Mouse (Mus musculus) spleen, postnatal 36 days (tissue): ENCODE measurements around the gene Slc45a3.

Source experiments
- DNase-seq, 2 experiments: peaks; one replicate each; pipeline ENCODE4 v3.0.0; 2022; ENCODE audit warnings: low spot score in 2 of 2, mixed read lengths in 1 of 2

Gene Slc45a3

DNA sequence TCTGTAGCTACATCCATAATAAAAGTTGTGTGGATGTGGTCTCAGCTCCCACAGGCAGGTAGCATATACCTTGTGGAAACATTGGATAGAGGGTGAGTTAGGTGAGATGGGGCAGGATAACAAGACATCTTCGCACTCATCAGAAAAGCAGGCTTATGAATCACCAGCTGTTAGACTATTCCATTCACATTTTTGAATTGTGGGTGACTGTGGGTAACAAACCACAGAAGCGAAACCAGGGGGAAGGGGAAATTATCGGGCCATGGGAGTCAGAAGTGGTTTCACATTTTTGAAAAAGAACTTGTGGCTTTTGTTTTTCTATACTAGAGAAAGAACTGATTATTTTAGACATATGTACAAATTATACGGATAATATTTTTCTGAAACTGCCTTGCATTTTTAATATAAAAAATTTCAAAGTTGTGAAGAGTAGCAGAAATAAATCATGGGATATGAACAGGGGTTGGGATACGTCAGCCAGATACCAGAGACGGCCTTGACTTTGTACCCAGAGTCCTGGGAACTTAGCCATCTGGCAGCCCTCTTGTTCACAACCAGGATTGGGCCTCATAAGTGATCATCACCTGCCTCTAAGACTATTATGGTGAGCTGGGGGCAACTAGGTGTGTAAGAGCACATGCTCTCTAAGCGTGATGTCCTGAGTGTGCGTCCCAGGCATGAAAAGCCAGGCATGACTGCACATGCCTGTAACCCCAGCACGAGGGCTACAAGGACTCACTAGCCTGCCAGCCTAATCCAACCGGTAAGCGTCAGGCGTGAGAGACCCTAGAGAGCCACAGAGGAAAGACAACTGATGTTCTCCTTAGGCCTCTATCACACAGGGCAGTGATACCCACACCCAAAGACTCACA, 30.6 kb downstream of the Slc45a3 start:
- no peak for DNase-seq

DNA sequence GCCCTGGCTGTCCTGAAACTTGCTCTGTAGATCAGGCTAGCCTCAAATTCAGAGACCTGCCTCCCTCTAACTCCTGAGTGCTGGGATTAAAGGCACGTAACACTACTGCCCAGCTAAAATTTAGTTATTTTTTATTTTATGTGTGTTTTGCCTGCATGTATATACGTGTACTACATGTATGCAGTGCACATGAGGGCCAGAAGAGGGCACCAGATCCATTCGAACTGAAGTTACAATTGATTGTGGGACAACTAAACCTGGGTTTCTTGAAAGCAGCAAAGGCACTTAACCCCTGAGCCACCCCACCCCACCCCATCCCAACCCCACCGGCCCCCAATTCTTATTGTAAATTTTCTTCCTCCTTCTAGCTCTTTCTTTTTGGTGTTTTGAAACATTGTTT, 32.3 kb downstream of the Slc45a3 start:
- DNase-seq, result peak; percentile 54 to 72

- no peak for DNase-seq
These were observed 37.7 kb downstream of the Slc45a3 start for GRCm38 (mm10) chr1:132000506-132000905.

DNA sequence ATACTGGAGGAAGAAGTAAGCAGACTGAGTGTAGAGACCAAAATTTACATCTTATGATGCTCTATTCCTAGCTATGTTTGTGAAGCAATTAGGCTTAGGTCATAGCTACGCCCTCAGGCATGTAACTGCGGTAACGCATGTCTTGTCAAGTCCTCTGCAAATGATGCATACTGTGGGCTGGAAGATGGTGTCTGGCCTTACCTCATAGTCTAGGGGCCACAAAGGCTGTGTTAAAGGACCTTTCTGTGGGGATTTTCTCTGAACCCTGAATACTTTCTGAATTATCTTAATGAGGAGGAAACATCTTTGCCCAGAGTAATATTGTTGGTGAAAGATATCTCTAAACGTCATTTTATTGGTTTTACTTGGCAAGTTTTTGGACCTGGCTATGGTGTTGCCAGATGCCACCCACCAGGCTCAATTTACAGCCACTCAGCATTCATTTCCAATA, 39.1 kb downstream of the Slc45a3 start:
- no peak for DNase-seq

DNA sequence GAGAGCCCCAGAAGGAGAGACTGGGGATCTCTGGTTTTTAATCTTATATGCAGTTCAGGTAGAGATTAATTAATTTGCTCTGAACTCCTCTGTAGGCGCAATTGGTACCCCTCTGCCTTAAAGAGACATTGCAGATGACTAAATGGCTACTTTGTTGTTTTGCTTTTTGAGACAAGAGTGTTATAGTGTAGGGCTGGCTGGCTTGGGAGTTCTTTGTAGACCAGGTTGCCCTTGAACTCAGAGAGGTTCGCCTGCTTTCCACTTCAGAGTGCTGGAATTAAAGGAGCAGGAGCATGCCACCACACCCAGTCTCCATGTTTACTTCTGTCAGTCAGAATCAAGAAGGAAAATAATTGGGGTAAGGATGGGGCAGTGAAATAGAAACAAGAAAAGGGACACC, 40.3 kb downstream of the Slc45a3 start:
- DNase-seq, result no peak

DNA sequence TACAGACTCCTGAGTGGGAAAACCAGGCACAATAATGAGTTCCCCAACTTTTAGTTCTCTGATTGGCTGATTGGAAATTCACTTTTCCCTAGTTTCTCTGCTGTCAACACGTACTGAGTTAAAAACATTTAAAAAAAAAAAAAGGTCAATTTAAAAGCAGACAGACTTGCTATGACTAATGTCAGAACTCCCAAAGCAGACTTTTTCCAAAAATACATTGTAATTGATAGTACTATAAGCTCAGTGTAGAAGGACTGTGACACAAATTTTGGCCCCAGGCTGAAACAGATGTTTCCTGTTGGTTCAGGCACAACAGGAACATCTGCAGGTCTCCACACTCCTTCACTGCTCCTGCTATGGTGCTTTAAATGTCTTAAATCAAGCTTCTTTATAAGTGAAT, 41.0 kb downstream of the Slc45a3 start:
- no peak for DNase-seq

GRCm38 (mm10) chr1:132004574-132005180, 41.9 kb downstream of the Slc45a3 start:
- DNase-seq, result no peak

DNA sequence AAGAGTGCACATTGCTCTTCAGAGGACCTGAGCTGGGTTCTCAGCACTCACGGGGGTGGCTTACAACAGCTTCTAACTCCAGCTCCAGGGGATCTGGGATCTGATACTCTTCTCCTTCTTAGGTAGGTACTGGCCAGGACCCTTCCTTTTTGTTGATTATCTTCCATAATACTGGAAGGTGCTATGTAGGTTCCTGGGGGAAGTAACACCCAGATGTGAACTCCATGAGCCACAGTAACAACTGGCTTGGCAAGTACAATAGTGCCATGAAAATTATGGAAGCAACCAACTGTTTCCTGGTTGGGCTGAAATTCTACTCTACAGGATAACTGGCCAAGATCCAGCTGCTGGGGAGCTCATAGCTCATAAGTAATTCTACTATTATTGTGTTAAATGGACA, 42.7 kb downstream of the Slc45a3 start:
- DNase-seq, result no peak

DNA sequence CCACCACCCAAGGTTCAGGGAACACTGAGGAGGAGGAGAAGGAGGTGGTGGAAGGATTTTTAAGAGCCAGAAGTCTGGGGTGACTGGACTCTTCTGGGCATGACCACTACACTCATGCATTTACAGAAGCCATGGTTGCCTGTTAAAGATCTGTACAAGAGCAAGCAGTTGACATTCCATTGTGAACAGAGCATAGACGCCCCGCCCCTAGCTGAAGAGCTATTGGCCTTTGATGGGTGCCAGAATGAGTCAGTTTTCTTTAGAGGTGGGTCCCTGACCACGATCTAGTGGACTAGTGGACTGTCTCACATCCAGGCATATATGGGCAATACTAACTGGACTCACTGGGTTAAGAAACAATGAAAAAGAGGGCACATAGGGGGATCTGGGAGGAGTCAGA, 43.3 kb downstream of the Slc45a3 start:
- no peak for DNase-seq

DNA sequence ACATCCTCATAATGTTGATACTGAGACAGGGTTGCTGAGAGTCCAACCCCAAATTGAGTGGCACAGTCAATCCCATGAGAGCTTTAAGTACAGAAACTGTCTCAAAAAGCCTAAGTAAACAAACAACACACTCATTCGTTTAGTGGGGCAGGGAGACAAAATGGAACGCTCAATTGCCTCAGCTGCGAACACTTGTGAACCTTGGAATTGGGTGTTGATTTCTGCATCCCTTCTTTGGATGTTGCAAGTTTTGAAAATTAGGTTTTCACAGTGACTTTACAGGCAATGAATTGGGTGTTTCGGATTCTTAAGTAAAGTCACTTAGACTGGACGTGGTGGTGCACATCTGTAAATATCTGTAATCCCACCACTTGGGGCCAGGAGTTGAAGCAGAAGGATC, 44.0 kb downstream of the Slc45a3 start:
- no peak for DNase-seq

DNA sequence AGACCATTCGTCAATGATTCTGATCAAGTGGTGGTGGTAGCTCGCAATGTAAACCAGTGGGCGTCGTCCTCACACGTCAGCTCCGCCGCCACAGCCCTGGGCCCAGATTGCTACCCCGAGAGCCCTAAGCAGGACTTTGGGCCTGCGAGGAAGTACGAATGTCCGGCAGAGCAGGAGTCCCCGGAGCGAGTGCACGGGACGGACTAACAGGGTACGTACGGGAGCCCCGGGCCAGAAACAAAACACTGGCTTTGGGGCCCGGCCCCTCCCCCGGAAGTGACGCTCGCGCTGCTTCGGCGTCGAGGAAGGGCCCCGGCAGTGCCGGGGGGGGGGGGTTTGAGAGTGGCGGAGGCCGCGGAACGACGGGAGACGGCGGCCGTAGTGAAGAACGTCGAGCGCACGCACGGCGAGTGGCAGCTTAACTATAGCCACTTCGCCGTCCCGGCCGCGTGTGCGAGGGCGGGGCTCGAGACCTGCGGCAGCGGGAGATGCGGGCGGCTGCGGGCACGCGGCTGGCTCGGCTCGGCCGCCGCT, 44.6 kb downstream of the Slc45a3 start, which contains the start of gene Elk4:
Gene Elk4 (plus strand): TSS at position 326 of the 534 bp plus-strand sequence.
- peak; percentile 87 to 89 for DNase-seq

DNA sequence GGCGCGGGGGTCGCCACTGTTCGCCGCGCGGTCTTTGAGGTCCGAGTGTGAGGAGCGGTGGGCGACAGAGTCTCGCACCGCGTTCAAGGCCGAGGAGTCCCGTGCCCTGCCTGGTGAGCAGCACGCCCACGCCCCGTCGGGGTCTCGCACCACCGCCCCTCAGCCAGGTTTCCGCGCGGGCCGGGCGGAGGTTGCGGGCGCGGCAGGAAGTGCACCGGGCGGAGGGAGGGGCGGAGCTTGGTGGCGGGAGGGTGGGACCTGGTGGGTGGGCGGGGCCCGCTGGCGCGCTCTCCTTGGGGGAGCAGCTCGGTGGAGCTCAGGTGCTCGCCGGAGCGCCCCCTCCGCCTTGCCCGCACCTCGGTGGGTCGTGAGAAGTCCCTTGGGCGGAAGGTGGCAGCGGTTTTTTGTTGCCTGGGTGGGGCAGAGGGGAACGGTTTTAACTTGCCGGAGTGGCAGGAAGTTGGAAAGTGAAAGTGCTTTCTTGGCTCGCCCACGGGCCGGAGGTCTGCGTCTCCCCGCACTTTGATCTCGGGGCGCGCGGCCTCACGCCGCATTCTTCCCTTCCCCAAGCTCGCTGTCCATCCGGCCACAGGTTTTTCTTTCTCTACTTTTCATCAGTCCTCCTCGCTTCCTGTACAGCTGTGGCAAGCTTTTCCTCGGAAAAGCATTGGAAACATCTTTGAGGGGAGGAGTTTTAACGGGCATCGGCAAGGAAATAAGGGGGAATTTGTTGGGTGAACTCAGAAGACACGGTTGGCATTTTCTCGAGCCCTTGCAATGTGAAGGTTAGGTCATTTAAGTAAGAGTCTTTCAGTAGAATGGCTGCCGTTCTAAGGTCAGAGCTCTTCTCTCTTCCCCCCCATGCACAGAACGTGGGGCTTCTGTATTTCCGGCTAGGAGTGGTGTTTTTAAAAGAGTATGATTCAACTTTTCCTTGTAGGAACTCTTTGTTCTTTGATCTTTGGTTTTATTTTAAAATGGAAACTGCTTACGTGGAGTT, 45.4 kb downstream of the Slc45a3 start:
- peak; percentile 95 to 97 for DNase-seq

DNA sequence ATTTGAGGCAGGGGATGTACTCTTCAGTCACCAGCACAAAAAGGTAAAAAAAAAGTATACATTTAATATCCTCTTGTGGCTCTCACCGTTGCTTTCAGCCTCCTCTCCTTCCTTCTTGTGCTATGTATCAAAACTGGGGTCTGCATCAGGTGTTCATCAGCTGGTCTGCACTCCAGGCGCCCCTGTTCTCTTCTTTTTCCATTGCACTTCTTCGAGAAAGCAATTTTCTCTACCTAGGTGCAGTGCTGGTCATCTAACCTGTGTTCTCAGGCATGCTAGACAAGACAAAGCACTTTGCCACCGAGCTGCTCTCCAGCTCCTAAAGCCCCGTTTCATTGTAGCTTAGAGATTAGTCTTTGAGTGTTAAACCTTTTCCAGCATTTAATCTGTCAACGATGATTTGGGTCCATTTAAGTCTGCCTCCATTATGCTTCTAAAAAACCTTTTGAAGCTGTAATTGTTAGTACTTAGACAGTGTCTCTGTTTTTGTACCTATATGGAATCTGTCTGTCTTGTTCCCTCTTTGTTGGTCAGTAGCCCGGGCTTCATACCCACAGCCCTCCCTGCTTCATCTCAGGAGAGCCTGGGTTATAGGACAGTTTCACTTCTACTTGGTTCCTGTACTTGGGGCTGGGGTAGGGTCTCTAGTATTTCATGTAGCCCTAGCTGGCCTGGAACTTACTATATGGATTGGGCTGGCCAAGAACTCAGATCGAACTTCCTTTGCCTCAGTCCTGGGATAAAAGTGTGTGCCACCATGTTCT, 46.3 kb downstream of the Slc45a3 start:
- DNase-seq, result peak in 1 of 2 experiments; percentile 21

DNA sequence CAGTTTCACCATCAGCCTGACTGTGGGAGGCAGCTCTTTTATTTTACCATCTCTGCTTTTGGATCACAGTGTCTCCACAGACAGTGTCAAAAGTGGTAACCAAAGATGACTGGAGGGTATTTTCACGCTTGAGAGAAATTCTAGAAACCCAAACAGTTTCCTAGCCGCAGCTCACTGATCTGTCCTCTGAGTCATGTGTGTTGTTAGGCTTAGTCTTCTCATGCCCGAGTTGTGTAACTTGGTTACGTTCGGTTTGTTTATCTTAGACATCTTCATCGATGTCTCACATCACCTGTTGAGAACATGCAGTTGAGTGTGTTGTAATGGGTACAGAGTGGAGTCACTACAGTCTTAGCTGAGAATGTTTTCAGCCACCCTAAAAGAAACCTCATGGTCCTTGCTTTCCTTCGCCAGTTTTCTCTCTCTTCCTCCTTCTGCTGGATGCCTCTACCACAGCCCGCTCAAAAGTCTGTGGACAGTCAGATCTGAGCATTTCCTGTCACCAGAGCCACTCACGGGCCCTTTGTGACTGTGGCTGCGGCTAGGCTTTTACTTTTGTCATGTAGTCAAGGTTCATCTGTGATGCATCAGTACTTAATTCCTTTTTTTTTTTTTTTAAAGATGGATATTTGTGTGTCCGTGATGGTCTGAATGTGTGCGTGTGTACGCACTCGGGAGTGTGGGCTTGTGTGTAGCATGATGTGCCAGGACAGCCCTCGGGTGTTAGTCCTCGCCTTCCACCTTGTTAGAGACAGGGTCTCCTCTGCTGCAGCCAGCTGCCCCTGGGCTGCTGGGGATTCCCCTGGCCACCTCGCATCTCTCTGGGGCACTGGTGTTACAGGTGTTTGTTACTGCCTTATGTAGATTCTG, 48.1 kb downstream of the Slc45a3 start:
- peak; percentile 78 to 80 for DNase-seq

- DNase-seq, result peak; percentile 18 to 46
These were observed 49.0 kb downstream of the Slc45a3 start for GRCm38 (mm10) chr1:132011785-132012184.

DNA sequence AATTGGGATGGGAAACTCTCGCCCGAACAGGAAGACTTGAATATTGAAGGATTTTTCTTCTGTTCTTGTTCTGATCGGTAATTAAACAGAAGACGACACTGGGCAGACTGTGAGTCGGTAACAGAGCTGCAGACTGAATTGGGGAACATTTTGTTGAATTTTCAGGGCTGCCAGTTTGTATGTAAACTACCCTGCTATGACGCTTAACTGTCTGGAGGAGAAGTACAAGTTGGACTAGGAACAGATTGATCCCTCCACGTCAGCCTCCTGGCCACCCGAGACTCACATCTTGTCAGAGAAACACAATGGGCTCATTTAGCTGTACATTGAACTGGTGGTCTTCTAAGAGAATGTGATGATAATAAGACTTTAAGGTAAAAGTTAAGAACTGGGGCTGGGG, 50.1 kb downstream of the Slc45a3 start:
- no peak for DNase-seq

DNA sequence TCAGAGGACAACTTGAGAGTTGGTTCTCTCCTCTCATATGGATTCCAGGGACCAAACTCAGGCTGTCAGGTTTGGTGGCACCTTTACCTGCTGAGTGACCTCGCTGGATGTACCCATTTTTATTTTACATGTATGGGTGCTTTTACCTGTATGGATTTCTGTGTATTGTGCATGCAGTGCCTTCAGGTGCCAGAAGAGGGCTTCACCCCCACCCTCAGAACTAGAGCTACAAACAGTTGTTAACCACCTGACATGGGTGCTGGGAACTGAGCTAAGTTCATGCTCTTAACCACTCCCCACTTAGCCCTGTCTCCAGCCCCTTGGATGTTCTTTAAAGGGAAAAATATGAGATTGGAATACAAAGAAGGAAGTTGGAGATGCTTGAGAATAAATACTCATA, 52.0 kb downstream of the Slc45a3 start:
- no peak for DNase-seq

DNA sequence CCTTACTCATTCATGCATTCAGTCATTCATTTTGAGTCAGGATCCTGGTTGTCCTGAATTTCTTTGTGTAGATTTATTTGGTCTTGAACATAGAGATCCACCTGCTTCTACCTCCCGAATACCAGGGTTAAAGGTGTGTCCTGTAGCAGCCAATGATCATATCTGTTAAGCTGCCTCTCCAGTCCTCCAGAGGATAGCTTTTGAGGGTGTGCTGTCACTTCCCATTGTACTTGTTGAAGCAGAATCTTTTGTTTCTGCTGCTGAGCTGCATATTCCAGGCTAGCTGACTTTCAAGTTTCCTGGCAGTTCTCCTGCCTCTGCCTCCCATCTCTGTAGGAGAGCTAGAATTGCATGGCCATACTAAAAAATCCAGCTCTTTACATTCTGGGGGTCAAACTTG, 53.9 kb downstream of the Slc45a3 start:
- no peak for DNase-seq

DNA sequence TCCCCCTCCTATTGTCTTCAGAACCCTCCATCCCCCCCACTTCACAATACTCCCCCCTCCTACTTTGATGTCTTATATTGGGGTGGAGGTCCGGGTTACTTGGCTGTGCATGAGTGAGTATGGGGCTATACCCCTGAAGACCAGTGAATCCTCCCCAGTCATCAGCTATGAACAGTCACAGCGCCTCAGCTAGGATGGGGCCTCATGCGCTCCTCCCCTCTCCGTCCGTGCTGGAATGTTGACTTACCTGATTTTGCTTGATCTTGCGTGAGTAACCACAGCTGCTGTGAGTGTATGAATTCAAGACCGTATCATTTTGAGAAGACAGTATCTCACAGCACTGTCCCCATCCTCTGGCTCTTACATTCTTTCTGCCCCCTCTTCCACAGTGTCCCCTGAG, 57.1 kb downstream of the Slc45a3 start:
- no peak for DNase-seq

- no peak for DNase-seq
These were observed 59.3 kb downstream of the Slc45a3 start for GRCm38 (mm10) chr1:132022107-132022506.
